Mouse (Mus musculus) C2C12 (cell line): ENCODE results near the gene Sf3a3. TPM values are rescaled to one million over a fixed set of nuclear protein-coding genes. Genes with fewer than 3 reads are reported as not detected.

ENCODE experiments used
- H3K27me3 ChIP-seq: one replicate; pipeline ENCODE4 v1.6.1; 2011; ENCODE audit not compliant: control insufficient read depth, insufficient read depth, insufficient read length
- H3K36me3 ChIP-seq: one replicate; pipeline ENCODE4 v1.6.1; 2011; ENCODE audit not compliant: control insufficient read depth, insufficient read depth
- H3K4me3 ChIP-seq: one replicate; pipeline ENCODE4 v1.5.1; 2011; ENCODE audit warnings: mild to moderate bottlenecking, control low read depth; ENCODE audit not compliant: poor library complexity, insufficient read depth, severe bottlenecking
- H3K79me2 ChIP-seq: one replicate; pipeline ENCODE4 v1.6.1; 2011; ENCODE audit not compliant: control insufficient read depth, insufficient read depth
- H3K79me3 ChIP-seq: one replicate; pipeline ENCODE4 v1.6.1; 2011; ENCODE audit warnings: low read depth, control low read depth
- H3ac ChIP-seq: one replicate; pipeline ENCODE3; 2011; ENCODE audit warnings: low read depth; ENCODE audit not compliant: control insufficient read depth, insufficient read length
- CEBPB ChIP-seq: IDR thresholded peaks from one replicate; pipeline ENCODE4 v1.6.1; 2011; ENCODE audit warnings: low read depth, mild to moderate bottlenecking, control low read depth, moderate library complexity
- CTCF ChIP-seq: IDR thresholded peaks from one replicate; pipeline ENCODE4 v1.5.1; 2011; ENCODE audit not compliant: control insufficient read depth, insufficient read depth, insufficient read length
- FOSL1 ChIP-seq: IDR thresholded peaks from one replicate; pipeline ENCODE4 v1.8.0; 2011; ENCODE audit warnings: mild to moderate bottlenecking, low read length; ENCODE audit not compliant: poor library complexity, insufficient read depth, severe bottlenecking
- MAX ChIP-seq: IDR thresholded peaks from one replicate; pipeline ENCODE4 v1.6.1; 2011; ENCODE audit warnings: mild to moderate bottlenecking, control low read depth
- MYOD1 ChIP-seq: IDR thresholded peaks from one replicate; pipeline ENCODE4 v1.6.1; 2011; ENCODE audit warnings: low read depth; ENCODE audit not compliant: control insufficient read depth, insufficient read length
- MYOG ChIP-seq: IDR thresholded peaks from one replicate; pipeline ENCODE4 v1.6.1; 2011; ENCODE audit not compliant: control insufficient read depth, insufficient read length; ENCODE audit errors: extremely low read depth
- USF1 ChIP-seq: IDR thresholded peaks from one replicate; pipeline ENCODE4 v1.6.1; 2011; ENCODE audit warnings: low read depth, mild to moderate bottlenecking, control low read depth, moderate library complexity
- polyA plus RNA-seq: library from polyadenylated mRNA; unstranded; fragments of >200 nt; fragmentation: generic; extraction: Trizol; gene quantifications from one replicate; pipeline ENCODE4 v1.2.1, GENCODE M21; 2012; ENCODE audit warnings: missing spikeins

Gene Sf3a3
- polyA plus RNA-seq, 1 experiment: 71.6 TPM

GRCm38 (mm10) chr4:124742839-124743238 lies 28.3 kb downstream of the Sf3a3 start:
- TF ChIP-seq MYOG (no peak), USF1 (no peak), FOSL1 (no peak), CEBPB (no peak), MYOD1 (no peak), CTCF (no peak), MAX (no peak)
- H3K4me3 ChIP-seq: no peak overlapping the region

GRCm38 (mm10) chr4:124746577-124746976 lies 32.0 kb downstream of the Sf3a3 start:
- peaks cover 14% of the 10 kb centered on the region for H3K36me3 ChIP-seq

More at GRCm38 (mm10) chr4:124742839-124743238, 28.3 kb downstream of the Sf3a3 start:
- Histone ChIP-seq H3K79me2 (peaks cover 12% of the 10 kb centered on the region), H3K27me3 (no peaks in the 10 kb centered on the region), H3K79me3 (no peaks in the 10 kb centered on the region), H3ac (no peak overlapping the region), H3K36me3 (peaks cover 9% of the 10 kb centered on the region)

GRCm38 (mm10) chr4:124747851-124748250 lies 33.3 kb downstream of the Sf3a3 start:
- peaks cover 14% of the 10 kb centered on the region for H3K36me3 ChIP-seq
- H3K79me3 ChIP-seq: peaks cover 6% of the 10 kb centered on the region
- TF ChIP-seq CEBPB (no peak), CTCF (no peak), MYOG (no peak), MAX (no peak), FOSL1 (no peak), USF1 (no peak), MYOD1 (no peak)
- no peaks in the 10 kb centered on the region for H3K27me3 ChIP-seq
- H3ac ChIP-seq: no peak overlapping the region
- H3K4me3 ChIP-seq: no peak overlapping the region
- H3K79me2 ChIP-seq: peaks cover 14% of the 10 kb centered on the region

More at GRCm38 (mm10) chr4:124746577-124746976, 32.0 kb downstream of the Sf3a3 start:
- TF ChIP-seq CTCF (no peak), USF1 (no peak), CEBPB (no peak), MAX (no peak), FOSL1 (no peak), MYOD1 (no peak), MYOG (no peak)
- H3ac ChIP-seq: no peak overlapping the region
- no peak overlapping the region for H3K4me3 ChIP-seq
- H3K79me3 ChIP-seq: no peaks in the 10 kb centered on the region
- no peaks in the 10 kb centered on the region for H3K27me3 ChIP-seq
- H3K79me2 ChIP-seq: peaks cover 13% of the 10 kb centered on the region

GRCm38 (mm10) chr4:124751300-124752250 lies 37.0 kb downstream of the Sf3a3 start:
- H3K79me2 ChIP-seq: peaks cover 42% of the 10 kb centered on the region
- H3K27me3 ChIP-seq: no peaks in the 10 kb centered on the region
- peaks cover 10% of the 10 kb centered on the region for H3K79me3 ChIP-seq
- peak overlapping the region; percentile 83 for H3K4me3 ChIP-seq
- H3K36me3 ChIP-seq: peaks cover 5% of the 10 kb centered on the region
- H3ac ChIP-seq: peak overlapping the region; percentile 82
- TF ChIP-seq USF1: no peak
- no peak for TF ChIP-seq MYOD1
- TF ChIP-seq FOSL1: no peak
- TF ChIP-seq MAX: peak; percentile 15
- TF ChIP-seq CEBPB: no peak
- TF ChIP-seq MYOG: no peak
- no peak for TF ChIP-seq CTCF

- Histone ChIP-seq H3K79me2 (peaks cover 50% of the 10 kb centered on the region), H3K27me3 (no peaks in the 10 kb centered on the region), H3K79me3 (peaks cover 10% of the 10 kb centered on the region), H3K36me3 (peaks cover 5% of the 10 kb centered on the region), H3K4me3 (peak overlapping the region; percentile 83), H3ac (peak overlapping the region; percentile 82)
- TF ChIP-seq MYOG: no peak
- TF ChIP-seq MYOD1: peak; percentile 41
These were observed 38.0 kb downstream of the Sf3a3 start for GRCm38 (mm10) chr4:124752281-124753199.
